Mouse (Mus musculus) spleen, adult 2 months (tissue): ENCODE measurements at regions not wholly inside any gene's neighbourhood (a gene's known extent, or its start where the extent isn't known, plus 50 kb on each side); places are given as distances from the start of the nearest gene placed in this dataset.

Experiments used
- CTCF ChIP-seq: fragments of 200-500 bp; IDR thresholded peaks from 2 replicates; pipeline ENCODE4 v1.5.1; 2011; ENCODE audit warnings: mild to moderate bottlenecking, inconsistent platforms; ENCODE audit not compliant: insufficient read depth, insufficient read length, insufficient replicate concordance; ENCODE audit errors: extremely low read depth
- POLR2A ChIP-seq: fragments of 200-500 bp; IDR thresholded peaks from 2 replicates; pipeline ENCODE4 v1.6.1; 2011; ENCODE audit warnings: low read depth, low read length, inconsistent platforms

GRCm38 (mm10) chr15:61553908-61554307, 631.1 kb upstream of the A1bg start:
- TF ChIP-seq CTCF (no peak), POLR2A (no peak)
